Mouse (Mus musculus): Measurements from ENCODE around the gene Antxr2. TPM values are rescaled to one million over a fixed set of nuclear protein-coding genes. Genes with fewer than 3 reads are reported as not detected.

Antxr2 gene
- polyA plus RNA-seq, 1 experiment = 0.02 TPM

DNA sequence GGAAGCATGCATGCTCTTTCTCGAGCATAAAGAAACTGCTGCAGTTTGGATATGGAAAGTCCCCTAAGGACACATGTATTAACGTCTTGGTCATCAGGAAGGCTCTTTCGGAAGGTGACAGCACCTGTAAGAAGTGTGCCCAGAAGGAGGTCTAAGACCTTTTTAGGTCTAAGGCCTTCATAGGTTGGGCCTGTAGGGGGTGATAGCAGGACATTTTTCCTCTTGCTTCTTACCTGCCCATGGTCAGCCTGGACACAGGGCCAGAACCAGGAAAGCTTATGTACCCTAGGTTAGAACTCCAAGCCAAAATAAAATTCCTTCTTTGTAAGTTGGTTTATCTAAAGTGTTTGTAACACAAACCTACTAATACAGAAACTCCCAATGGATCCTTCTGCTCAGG lies 83.6 kb downstream of the Antxr2 start:
- H3K4me3 ChIP-seq (replicated peaks) = no peak overlapping the region
- H3K9me3 ChIP-seq (ENCODE audit: control insufficient read depth, low read length) = no peaks in the 10 kb centered on the region
- no peaks in the 10 kb centered on the region for H3K27me3 ChIP-seq (ENCODE audit: control insufficient read depth)
- TF ChIP-seq TAL1 (IDR thresholded peaks at IDR 0.05; ENCODE audit: low read length) = no peak
- no peak for TF ChIP-seq GATA1 (IDR thresholded peaks at IDR 0.05; ENCODE audit: low read length)
- H3K36me3 ChIP-seq (ENCODE audit: control insufficient read depth) = no peaks in the 10 kb centered on the region
- no peaks in the 10 kb centered on the region for H3K4me1 ChIP-seq (ENCODE audit: control insufficient read depth)

DNA sequence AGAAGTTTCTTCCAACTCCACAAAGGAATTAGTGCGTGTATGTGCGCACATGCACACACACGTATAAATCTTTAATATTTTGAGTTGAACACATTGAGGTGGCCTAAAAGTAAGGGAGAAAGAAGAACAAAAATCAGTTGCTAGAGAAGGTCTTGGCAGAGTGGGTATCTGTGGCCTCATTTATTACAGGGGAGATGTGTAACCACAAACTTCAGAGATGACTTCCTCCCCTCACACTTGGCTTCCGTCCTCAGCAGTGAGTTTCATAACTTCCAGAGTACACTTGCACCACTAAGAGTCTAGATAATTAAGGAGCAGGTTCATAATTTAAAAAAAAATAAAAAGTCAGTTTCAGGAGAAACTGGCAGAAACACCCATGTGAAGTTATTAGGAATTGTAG lies 84.6 kb downstream of the Antxr2 start:
- TF ChIP-seq GATA1 (IDR thresholded peaks at IDR 0.05; ENCODE audit: low read length) (no peak), TAL1 (IDR thresholded peaks at IDR 0.05; ENCODE audit: low read length) (no peak)
- H3K27me3 ChIP-seq (ENCODE audit: control insufficient read depth) = no peaks in the 10 kb centered on the region

DNA sequence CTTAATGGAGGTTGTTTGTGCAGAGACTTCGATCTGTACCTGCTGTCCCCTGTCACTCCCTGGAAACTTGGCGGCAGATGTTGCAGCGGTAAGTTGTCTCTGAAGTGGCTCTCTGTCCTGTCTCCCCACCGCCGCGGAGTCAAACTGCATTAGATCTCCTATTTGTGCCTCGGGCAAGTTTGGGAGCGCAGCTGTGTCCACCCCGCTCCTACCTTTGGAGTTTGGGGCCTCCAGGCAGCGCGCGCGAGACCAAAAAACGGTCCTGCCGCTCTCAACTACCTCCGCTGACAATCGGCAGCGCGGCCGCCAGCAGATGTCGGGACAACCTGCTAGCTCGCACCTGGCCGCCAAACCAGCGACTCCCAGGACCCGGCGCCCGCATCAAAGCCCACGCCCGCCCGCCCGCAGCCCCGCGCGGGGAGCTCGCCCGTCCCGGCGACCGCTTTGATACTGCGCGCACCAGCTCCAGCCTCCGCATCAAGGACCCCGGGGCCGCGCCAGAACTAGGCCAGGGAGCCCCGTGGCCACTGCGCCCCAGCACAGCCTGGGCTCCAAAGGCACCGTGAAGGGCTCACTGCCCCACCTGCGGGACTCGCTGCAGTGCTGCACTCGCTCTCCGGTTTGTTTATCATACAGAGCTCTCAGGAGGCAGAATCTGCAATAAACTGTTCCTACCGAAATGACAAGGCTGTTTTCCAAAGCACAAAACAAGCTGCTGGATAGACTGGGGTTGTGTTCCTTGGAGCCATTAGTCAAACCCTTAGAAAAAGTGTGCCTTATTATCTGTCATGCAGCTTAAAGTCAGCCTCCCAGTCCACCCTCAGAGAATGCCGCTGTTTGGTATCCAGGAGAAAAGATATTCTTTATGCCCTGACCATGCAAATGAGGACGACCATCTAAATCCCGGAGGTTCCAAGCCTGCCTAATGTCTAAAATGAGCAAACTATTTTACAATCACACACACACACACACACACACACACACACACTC lies 95.4 kb downstream of the Antxr2 start:
- H3K4me1 ChIP-seq (ENCODE audit: control insufficient read depth) = no peaks in the 10 kb centered on the region
- H3K27me3 ChIP-seq (ENCODE audit: control insufficient read depth) = peaks cover 14% of the 10 kb centered on the region
- TF ChIP-seq TAL1 (IDR thresholded peaks at IDR 0.05; ENCODE audit: low read length) = no peak
- TF ChIP-seq GATA1 (IDR thresholded peaks at IDR 0.05; ENCODE audit: low read length) = no peak
- H3K36me3 ChIP-seq (ENCODE audit: control insufficient read depth) = no peaks in the 10 kb centered on the region; the same call in 1 of the 2 replicates
- no peak overlapping the region for H3K4me3 ChIP-seq (replicated peaks)
- H3K9me3 ChIP-seq (ENCODE audit: control insufficient read depth, low read length) = no peaks in the 10 kb centered on the region

More for the DNA sequence above, 84.6 kb downstream of the Antxr2 start:
- no peak overlapping the region for H3K4me3 ChIP-seq (replicated peaks)
- no peaks in the 10 kb centered on the region for H3K4me1 ChIP-seq (ENCODE audit: control insufficient read depth)
- no peaks in the 10 kb centered on the region for H3K9me3 ChIP-seq (ENCODE audit: control insufficient read depth, low read length)
- H3K36me3 ChIP-seq (ENCODE audit: control insufficient read depth) = no peaks in the 10 kb centered on the region

DNA sequence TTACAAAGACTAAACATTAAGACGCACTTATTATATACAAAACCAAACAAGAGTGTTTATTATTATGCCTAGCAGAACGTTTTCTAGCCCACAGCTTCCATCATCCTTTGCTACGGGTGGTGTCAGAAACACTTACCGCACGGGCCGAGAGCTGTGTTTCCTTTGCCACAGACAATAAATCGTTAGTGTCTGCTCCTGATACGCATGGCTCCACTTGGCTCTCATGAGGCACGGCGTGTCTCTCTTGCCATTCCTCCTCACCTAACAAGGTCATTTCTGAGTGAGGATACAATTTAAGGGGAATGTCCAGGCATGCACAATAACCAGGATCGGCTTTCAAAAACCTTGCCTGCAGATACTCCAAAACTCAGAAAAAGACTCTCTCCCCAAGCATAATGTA lies 113.2 kb downstream of the Antxr2 start:
- no peaks in the 10 kb centered on the region for H3K36me3 ChIP-seq (ENCODE audit: control insufficient read depth)
- TF ChIP-seq GATA1 (IDR thresholded peaks at IDR 0.05; ENCODE audit: low read length) = no peak
- TF ChIP-seq TAL1 (IDR thresholded peaks at IDR 0.05; ENCODE audit: low read length) = no peak
- no peak overlapping the region for H3K4me3 ChIP-seq (replicated peaks)
- H3K4me1 ChIP-seq (ENCODE audit: control insufficient read depth) = no peaks in the 10 kb centered on the region
- peaks cover 6% of the 10 kb centered on the region; the same call in 1 of the 2 replicates for H3K9me3 ChIP-seq (ENCODE audit: control insufficient read depth, low read length)
- no peaks in the 10 kb centered on the region for H3K27me3 ChIP-seq (ENCODE audit: control insufficient read depth)

DNA sequence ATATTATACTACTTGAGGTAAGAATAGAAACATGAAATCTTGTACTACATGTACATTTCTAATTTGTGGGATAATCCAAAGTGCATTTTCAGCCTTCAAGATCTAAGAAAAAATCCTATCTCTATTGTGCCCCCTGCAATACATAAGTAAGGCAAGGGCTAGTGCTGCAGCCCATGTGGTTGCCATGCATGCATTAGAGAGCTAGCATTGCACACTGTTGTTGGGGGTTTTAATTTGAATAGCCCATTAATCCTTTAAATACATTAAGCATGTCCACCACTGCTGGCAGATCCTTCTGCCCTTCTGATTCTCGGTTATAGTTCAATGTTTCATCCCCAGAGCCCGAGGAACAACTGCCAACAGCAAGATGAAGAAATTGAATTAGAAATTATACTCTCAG lies 116.0 kb downstream of the Antxr2 start:
- no peaks in the 10 kb centered on the region for H3K27me3 ChIP-seq (ENCODE audit: control insufficient read depth)
- TF ChIP-seq TAL1 (IDR thresholded peaks at IDR 0.05; ENCODE audit: low read length) (no peak), GATA1 (IDR thresholded peaks at IDR 0.05; ENCODE audit: low read length) (no peak)
- H3K4me1 ChIP-seq (ENCODE audit: control insufficient read depth) = no peaks in the 10 kb centered on the region
- H3K4me3 ChIP-seq (replicated peaks) = no peak overlapping the region
- H3K36me3 ChIP-seq (ENCODE audit: control insufficient read depth) = no peaks in the 10 kb centered on the region
- H3K9me3 ChIP-seq (ENCODE audit: control insufficient read depth, low read length) = no peaks in the 10 kb centered on the region

DNA sequence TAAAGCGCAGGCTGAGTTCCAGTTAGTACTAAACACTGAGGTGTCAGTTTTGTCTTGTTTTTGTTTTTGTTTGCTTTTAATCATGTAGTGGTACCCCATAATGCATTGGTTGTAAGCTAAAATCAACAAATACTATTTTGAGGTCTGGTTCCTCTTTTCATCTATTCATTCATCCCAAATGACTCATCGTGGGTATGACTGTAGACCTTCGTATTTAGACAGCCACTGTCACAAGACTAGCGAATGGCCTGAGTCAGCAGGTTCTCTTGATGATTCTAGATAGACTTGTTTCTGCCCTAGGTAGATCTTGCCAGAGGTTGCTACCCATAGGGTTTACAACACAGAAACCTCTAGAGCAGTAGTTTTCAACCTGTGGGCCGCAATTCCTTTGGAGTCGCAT lies 116.9 kb downstream of the Antxr2 start:
- TF ChIP-seq TAL1 (IDR thresholded peaks at IDR 0.05; ENCODE audit: low read length) (no peak), GATA1 (IDR thresholded peaks at IDR 0.05; ENCODE audit: low read length) (no peak)

DNA sequence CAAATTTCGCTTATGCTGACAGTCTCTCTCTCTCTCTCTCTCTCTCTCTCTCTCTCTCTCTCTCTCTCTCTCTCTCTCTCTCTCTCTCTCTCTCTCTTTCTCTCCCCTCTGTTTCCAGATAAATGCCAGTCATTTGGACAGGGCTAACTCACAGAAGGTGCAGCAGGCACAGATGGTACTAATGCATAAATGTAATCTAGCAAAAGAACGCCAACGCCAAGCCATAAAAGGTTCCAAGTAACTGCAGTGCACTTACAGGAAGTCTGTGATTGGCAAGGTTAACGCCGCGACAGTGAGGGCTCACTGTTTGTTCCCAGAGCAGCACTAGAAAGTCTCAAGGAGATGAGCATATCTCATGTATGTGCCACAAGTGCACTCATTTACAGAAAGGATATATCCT lies 123.4 kb downstream of the Antxr2 start:
- no peaks in the 10 kb centered on the region for H3K27me3 ChIP-seq (ENCODE audit: control insufficient read depth)
- no peaks in the 10 kb centered on the region for H3K9me3 ChIP-seq (ENCODE audit: control insufficient read depth, low read length)
- no peak for TF ChIP-seq TAL1 (IDR thresholded peaks at IDR 0.05; ENCODE audit: low read length)
- no peak for TF ChIP-seq GATA1 (IDR thresholded peaks at IDR 0.05; ENCODE audit: low read length)
- H3K4me3 ChIP-seq (replicated peaks) = no peak overlapping the region
- H3K4me1 ChIP-seq (ENCODE audit: control insufficient read depth) = no peaks in the 10 kb centered on the region
- H3K36me3 ChIP-seq (ENCODE audit: control insufficient read depth) = no peaks in the 10 kb centered on the region

More for the DNA sequence above, 116.9 kb downstream of the Antxr2 start:
- Histone ChIP-seq H3K9me3 (ENCODE audit: control insufficient read depth, low read length) (no peaks in the 10 kb centered on the region), H3K36me3 (ENCODE audit: control insufficient read depth) (no peaks in the 10 kb centered on the region), H3K27me3 (ENCODE audit: control insufficient read depth) (no peaks in the 10 kb centered on the region), H3K4me1 (ENCODE audit: control insufficient read depth) (no peaks in the 10 kb centered on the region), H3K4me3 (replicated peaks) (no peak overlapping the region)

DNA sequence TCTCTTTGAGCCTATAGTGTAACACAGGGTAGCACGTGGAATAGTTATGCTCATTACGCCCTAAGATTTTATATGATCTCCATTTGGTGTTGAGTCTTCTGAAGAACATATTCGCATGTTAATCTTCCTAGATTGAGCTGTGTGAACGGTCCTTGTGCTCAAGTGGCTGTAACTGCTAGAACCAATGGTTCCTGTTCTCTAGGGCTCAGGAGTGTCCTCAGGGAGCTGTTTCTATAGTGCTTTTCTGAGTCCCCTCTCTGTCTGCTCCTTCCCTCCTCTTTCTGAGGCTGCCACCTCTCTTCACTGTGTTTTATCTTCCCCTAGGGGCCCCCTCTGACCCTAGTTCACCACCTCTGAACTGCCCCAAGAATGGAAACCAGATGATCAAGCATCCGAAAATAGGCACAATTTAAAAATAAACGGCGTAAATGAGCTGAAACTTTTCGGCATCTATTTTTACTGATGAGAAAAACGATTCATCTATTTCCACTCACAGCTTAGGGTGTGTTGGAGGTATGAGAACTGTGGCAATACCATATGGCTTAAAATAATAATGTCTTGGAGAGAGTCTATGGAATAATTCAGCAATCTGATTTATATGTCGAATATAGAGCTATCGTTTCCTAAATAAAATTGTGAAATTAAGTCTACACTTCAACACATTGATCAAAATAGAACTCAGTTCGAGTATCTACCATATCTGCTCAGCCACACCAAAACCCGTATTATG lies 124.1 kb downstream of the Antxr2 start:
- Histone ChIP-seq H3K4me1 (ENCODE audit: control insufficient read depth) (no peaks in the 10 kb centered on the region), H3K36me3 (ENCODE audit: control insufficient read depth) (no peaks in the 10 kb centered on the region), H3K27me3 (ENCODE audit: control insufficient read depth) (no peaks in the 10 kb centered on the region), H3K9me3 (ENCODE audit: control insufficient read depth, low read length) (no peaks in the 10 kb centered on the region), H3K4me3 (replicated peaks) (no peak overlapping the region)
- TF ChIP-seq GATA1 (IDR thresholded peaks at IDR 0.05; ENCODE audit: low read length) (no peak), TAL1 (IDR thresholded peaks at IDR 0.05; ENCODE audit: low read length) (no peak)

DNA sequence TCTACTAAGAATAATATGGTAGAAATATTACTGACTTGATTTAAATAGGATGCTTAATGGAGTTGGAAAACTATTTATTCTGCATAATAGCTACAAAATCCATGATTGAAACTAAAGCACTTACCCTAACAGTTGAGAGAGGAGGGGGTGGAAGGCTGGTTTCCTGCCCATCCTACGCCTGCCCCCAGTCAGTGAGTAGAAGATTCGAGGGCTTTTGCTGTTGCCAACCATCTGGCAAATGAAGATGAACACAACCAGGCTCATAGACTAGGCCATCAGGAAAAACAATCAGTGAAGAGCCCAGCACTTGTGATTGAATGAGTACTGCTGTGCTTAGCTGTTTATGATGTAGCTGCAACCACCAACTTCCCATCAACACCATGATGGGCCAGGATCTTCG lies 125.0 kb downstream of the Antxr2 start:
- Histone ChIP-seq H3K36me3 (ENCODE audit: control insufficient read depth) (no peaks in the 10 kb centered on the region), H3K9me3 (ENCODE audit: control insufficient read depth, low read length) (no peaks in the 10 kb centered on the region), H3K4me3 (replicated peaks) (no peak overlapping the region), H3K4me1 (ENCODE audit: control insufficient read depth) (no peaks in the 10 kb centered on the region), H3K27me3 (ENCODE audit: control insufficient read depth) (no peaks in the 10 kb centered on the region)
- no peak for TF ChIP-seq TAL1 (IDR thresholded peaks at IDR 0.05; ENCODE audit: low read length)
- no peak for TF ChIP-seq GATA1 (IDR thresholded peaks at IDR 0.05; ENCODE audit: low read length)

Data from erythroblast, embryonic 14.5 days (primary cell).